Mouse (Mus musculus) c-Kit-negative CD71-positive TER-119-positive erythroid progenitor cells, embryonic 14.5 days (primary cell): ENCODE data around the gene Glrx2.

Source experiments
- DNase-seq: peaks from one replicate; pipeline ENCODE4 v3.0.0-alpha.2; 2013; ENCODE audit warnings: low read depth, low spot score

Gene Glrx2

DNA sequence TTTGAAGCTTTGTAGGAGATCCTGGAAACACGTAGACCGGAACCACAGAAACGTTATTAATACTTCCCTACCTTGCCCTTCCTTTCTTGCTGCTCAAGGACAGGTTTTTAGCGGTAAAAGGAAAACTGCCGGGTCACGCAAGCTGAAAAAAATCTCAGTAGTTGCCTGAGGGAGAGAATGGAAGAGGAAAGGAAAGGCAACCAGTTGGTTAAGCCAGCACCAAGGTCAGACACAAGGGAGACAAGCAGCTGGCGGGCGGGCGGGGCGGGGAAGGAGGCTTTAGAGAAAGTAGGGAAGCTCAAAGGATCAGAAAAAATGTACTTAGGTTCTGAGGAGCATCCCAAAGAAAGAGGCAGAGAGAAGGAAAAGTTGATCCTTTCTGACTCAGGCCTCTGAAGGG is 29.7 kb downstream of the Glrx2 start:
- no peak for DNase-seq

DNA sequence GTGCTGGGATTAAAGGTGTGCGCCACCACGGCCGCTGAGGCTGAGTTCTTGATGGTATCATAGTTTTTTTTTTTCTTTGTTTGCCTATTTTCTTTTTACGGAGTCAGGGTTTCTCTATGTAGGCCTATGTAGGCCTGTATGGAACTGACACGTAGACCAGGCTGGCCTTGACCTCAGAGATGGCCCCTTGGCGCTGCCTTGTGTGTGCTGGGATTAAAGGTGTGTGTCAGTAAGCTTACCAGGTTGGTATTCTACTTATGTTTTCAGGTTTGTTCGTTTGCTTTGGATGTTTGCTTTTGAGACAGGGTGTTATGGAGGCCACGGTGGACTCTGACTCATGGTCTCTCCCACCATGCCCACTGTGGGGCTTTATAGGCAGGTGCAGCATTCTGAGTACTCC is 46.0 kb downstream of the Glrx2 start:
- DNase-seq = no peak

DNA sequence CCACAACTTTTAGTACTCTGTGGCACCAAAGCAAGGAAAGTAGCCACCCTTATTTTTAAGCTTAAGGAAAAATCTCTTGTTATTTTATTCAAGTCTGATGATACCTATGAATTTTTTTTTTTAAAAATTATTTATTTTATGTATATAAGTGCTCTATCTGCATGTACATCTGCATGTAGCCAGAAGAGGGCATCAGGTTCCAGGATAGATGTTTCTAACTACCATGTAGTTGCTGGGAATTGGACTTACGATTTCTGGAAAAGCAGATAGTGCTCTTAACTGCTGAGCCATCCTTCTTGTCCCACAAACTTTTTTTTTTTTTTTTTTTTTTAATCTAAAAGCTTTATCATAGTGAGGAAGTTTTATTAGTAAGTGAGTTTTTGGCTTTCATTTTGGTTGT is 48.3 kb downstream of the Glrx2 start:
- DNase-seq = no peak

DNA sequence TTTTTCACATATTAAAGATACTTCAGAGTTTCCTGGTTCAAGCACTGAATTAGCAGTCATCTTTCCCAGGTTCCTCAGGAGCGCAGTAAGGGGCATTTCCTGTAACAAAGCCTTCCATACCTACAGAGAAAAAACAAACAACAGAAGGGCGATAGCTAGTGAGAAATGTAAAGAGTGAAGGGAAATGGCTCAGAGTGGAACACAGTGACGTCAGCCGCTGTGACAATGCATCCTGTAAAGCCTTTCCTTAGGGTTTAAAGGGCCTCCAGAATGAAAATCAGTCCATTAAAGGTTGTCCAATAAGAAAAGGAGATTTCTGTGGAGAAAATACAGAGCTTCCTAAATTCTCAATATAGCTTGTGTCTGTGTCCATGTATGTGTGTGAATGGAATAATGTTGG is 49.7 kb downstream of the Glrx2 start:
- DNase-seq = no peak

DNA sequence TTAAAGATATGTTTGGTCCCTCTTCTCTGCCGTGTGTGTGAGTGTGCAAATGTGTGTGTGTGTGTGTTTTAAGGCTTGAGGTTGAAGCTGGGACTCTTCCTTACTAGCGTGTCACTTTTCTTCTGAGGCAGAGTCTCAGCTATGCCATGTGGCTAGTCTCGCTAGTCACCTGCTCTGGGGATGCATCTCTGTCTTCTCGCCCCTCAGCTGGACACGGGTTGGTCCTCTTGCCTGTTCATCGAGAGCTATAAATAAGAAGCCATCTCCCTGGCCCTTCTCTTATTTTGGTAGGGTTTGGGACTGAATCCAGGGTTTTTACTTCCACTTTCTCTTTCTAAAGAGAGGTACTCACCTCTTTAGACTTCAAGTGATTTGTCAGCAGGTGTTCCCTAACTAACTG is 50.1 kb downstream of the Glrx2 start:
- DNase-seq = no peak

DNA sequence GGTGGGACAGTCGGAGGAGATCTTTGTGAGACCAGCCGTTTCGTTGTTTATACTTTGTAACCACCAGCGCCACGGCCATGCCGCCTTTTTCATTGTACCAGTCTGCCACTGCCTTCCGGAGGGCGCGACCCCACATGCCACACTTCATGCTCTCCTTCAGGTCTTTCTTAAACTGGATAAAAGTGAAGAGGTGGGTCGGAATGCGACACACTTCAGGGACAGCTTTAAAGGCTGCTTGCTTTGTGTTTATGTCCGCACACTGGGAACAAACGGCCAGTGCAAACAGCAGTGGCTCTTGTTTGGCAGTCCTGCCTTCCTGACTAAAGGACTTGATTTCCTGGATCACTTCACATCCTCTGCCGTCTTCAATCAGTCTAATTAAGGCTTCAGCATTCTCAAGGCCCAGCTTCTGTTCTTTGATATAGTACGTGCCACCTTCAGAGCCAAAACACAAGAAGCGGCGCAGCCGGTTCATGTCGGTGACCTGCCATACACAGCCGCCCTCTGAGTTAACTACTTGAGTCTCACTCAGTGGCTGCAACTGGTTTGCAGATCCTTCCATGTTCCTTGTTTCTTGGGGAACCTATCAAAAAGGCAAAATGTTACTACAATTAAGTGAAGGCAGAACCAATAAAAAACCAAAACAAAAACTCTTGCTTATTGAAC is 54.4 kb downstream of the Glrx2 start:
- no peak for DNase-seq

DNA sequence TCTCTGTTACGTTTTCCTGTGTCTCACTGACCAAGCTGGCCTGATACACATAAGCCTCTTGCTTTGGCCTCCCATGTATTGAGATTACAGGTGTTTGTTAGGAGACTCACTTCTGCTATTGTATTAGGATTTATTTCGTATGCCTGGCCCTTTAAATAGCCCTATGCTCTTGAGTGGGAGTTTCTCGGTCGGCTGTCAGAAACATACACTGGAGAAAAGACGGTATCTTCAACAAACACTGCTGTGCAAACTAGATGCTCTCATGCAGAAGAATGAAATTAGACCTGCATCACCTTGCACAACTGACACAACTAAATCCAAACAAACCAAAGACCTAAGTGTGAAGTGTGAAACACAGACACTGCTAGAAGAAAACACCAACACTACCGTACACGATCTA is 56.9 kb downstream of the Glrx2 start:
- no peak for DNase-seq

DNA sequence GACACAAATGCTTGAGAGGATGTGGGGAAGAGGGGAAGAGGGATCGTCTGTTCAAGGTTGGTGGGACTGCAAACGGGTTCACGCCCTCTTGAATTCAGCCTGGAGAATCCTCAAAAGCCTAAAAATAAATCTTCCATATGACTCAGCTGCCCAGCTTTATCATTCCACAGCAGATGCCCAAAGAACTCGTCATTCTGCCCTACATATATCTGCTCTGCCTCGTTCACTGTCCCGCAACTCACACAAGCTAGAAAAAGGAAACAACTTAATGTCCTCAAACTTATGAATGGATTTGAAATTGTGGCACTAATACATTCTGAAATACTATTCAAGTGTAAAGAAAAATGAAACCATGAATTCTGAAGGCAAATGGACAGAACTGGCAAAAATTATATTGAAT is 57.8 kb downstream of the Glrx2 start:
- DNase-seq = no peak

DNA sequence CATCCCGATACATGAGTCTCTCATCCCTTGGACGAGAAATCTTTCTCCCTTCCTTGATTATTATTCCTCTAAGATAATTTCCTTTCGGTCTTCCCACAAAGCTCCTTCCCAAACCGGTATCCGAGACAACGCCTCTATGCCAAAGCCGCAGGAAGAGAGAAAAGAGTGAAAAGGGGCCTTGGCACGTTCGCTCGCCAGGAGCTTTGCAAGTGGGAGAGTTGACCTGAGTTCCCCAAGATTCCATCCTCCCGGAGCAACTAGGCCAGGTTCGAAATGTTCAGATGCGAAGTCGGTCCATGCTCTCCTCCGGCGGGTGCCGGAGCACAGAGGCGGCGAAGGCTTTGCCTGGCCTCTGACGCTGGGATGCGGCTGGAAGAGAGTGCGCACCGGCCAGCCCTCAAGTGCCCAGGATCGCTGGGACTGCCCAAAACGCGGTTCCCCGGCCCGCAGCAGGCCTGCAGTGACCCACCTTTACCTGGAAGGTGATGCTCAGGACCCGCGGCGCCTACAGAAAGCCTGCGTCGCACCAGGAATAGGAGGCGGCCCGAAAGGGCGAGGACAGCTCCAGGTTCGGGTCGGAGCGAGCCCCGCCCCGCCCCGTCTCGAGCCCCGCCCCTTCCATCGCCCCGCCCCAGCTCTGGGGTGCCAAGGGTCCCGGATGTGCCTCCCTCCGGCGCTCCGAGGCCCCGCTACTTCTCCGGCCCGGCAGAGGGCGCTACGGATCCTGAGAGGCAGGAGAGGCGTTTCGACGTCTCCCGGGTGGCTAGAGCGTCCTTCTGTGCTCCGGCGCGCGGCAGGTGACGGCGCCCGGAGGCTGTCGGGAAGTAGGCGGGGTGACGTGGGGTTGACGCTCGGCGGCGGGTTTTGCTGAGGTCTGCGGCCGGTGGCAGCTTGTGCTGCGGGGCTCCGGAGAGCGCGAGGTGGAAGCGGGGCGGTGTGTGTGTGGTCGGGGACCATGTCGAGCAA is 60.6 kb downstream of the Glrx2 start, which contains the start of the genes Trove2 and Uchl5:
Gene Trove2, minus strand, starts transcription at position 623 of the 966 bp plus-strand sequence.
Gene Uchl5, plus strand, starts transcription at position 827 of the 966 bp plus-strand sequence.
- DNase-seq = peak; percentile 89

DNA sequence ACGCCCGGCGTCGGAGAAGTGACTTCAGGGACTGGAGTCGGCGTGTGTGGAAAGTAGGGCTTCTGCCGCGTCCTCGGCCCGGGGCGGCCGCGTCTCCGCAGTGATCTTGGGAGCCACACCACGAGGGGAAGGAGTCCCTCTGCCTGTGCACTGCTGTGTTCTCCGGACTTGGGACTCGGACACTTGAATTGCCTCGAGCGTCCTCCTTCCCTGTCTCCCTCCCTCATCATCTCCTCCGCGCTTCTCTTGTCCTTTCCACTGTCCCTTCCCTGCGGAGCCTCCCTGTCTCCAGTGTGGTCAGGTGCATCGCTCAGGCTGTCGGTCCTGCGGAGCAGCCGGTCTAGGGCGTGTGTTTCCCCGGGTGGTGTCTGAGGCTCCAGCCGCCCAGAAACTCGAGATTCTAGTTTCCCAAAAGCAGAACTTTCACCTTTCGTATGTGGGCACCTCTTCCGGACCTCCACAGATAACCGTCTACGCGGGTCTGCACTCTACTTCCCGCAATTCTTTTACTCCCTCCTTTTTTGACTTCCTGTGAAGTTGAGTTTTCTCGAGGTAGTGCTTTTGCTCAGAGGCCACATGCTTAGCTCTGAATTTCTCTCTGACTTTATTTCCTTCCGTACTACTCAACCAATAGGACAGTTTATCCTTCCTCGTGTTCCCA is 61.5 kb downstream of the Glrx2 start:
- DNase-seq = peak; percentile 43

DNA sequence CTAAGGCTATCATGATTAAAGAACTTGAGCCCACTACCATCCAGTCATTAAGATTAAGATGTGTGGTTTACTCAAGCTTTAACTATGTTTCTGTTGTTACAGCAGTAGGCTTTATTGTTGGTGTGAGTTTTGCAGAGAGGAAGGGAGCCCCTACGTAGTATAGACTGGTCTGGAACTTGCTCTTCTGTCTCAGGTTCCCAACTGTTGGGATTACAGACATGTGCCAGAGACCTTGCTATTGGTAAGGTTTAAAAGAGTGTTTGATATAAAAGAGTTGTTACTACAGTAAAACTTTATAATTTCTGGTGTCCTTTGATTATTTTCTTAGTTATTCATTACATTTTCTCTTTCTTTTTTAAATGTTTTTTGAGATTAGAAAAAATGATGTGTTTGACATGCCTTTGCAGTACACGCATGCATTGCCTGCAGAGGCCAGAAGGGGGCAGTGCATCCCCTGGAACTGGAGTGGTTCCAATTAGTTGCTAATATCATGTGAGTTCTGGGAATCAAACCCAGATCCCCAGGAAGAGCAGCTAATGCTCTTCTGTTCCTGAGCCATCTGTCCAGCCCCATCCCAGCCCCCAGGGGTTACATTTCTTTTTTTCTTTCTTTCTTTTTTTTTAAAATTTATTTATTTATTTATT is 72.6 kb downstream of the Glrx2 start:
- DNase-seq = peak; percentile 46
